Mouse (Mus musculus): ENCODE measurements around the gene Capn1.

Gene Capn1

DNA sequence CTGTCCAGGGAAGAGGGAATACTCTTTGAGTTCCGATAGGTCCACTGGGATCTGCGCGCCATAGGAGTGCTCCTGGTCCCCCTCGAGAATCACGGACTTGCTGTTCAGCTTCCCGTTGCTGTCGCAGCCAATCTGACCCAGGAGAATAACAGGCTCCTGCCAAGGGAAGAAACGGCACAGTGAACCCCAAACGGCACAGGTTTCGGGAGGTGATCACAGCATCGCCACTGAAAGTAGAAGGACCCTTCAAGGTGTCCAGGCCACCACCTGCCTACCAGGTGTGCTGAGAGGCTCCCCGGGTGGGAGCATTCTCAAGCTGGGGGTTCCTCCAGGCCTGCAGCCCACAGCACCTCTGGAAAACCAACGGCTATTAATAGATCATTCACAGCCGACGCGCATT is 64.1 kb downstream of the Capn1 start:
- no peak for DNase-seq

GRCm38 (mm10) chr19:5950218-5950617 is 65.5 kb downstream of the Capn1 start:
- no peak for DNase-seq

DNA sequence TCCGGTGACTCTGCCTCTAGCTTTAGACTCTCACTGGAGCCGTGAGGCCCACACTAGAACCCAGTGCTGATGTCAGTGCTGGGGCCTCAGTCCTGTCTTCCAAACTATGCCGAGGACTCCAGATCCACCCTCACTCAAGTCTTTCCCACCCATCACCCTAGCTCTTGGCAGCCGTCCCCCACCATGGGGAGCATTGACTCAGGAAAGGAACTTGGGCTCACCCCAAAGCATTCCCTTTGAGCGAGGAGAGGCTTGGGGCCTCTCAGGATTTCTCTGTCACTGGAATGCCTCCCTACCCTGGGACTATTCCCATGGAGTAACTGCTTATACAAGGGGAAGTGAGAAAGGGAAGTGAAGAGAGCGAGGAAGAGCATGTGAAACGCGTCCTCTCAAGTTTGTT is 69.8 kb downstream of the Capn1 start:
- DNase-seq, result no peak

GRCm38 (mm10) chr19:5945027-5945426 is 70.7 kb downstream of the Capn1 start:
- DNase-seq, result no peak

- no peak for DNase-seq
Measured at GRCm38 (mm10) chr19:5944145-5944544, 71.6 kb downstream of the Capn1 start.

DNA sequence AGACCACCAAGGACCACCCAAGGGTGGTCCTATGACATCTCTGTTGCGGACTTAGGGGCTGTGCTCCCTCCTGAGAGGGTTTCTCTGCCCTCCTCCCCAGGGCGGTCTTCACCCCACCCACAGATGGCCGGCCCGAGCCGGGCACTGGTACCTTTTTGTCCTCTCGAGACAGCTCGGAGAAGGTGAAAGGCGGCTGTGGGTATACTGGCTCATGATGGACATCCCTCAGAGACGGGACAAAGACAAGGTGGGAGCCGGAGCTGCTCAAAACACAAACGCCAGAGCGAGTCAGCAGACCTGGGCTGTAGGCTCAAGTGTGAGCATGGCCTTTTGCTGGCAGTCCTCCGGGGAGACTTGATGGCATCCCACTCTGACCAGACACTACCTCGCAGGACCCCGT is 72.3 kb downstream of the Capn1 start:
- no peak for DNase-seq

DNA sequence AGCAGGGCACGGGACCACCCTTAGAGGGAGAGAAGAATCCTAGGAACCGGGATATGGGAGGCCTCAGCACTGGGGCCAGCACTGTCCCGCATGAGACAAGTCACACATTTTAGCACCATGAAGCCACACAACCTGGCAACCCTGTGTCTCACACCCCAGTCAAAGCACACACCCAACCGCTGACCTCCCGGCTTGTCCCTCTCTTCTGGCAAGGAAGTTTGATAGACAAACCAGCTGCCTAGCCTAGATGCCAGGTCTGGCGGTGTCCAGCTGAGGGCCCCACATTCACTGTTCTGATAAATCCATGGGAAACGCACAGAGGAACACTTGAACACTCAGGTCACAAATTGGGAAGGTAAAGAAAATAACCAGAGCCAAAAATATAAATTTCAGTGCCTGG is 73.1 kb downstream of the Capn1 start:
- no peak for DNase-seq

GRCm38 (mm10) chr19:5940656-5941055 is 75.0 kb downstream of the Capn1 start:
- no peak for DNase-seq

DNA sequence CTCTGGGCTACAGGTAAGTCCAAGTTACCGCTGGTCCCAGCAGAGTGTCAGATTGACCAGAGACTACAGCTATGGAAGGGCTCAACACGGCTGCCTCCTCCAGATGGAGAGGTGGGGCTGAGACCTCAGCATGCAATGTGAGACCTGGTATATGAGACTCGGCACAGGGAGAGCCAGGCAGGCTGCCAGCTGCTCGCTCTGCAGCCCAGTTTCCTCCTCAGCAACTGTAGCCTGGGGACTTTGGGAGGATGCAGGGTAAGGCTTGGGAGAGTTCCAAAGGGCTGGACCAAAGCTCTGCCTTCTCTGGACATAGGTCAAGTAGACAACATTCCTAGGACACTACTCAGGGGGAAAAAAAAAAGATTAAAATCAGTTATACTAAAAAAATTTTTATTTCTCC is 75.5 kb downstream of the Capn1 start:
- DNase-seq, result no peak

- DNase-seq, result no peak
Measured at GRCm38 (mm10) chr19:5939715-5940114, 76.0 kb downstream of the Capn1 start.
